Mouse (Mus musculus) ES-E14 (cell line): ENCODE measurements around the gene Gm28539.

Experiments
- CHD2 ChIP-seq: IDR thresholded peaks from 2 replicates; pipeline ENCODE4 v1.6.1; 2014; ENCODE audit warnings: mild to moderate bottlenecking, low read depth, low read length, inconsistent platforms
- HCFC1 ChIP-seq: IDR thresholded peaks from 2 replicates; pipeline ENCODE4 v1.6.1; 2012; ENCODE audit warnings: low read length, inconsistent platforms, borderline replicate concordance; ENCODE audit not compliant: insufficient read depth
- MAFK ChIP-seq: IDR thresholded peaks from 2 replicates; pipeline ENCODE4 v1.6.1; 2014; ENCODE audit warnings: mild to moderate bottlenecking, low read depth, low read length, inconsistent platforms; ENCODE audit not compliant: insufficient read depth
- ZC3H11A ChIP-seq: IDR thresholded peaks from 2 replicates; pipeline ENCODE4 v1.6.1; 2012; ENCODE audit warnings: low read depth, mild to moderate bottlenecking, inconsistent platforms, low read length, borderline replicate concordance
- ZNF384 ChIP-seq: IDR thresholded peaks from 2 replicates; pipeline ENCODE4 v1.6.1; 2012; ENCODE audit warnings: low read depth, low read length, inconsistent platforms

GRCm38 (mm10) chr16:18893840-18894372 is 57.5 kb downstream of the Gm28539 start:
- TF ChIP-seq ZC3H11A (no peak), ZNF384 (no peak), CHD2 (no peak), MAFK (no peak), HCFC1 (no peak)
